Mouse (Mus musculus): Measurements from ENCODE around the gene Ap2a2.
A peak's percentile ranks its signal among the peaks of the same experiment; 100 is the strongest.

GRCm38 (mm10) chr7:141561682-141562391, at the start of gene Ap2a2:
- TF ChIP-seq CTCF (IDR thresholded peaks at IDR 0.05; ENCODE audit: control insufficient read depth, insufficient read depth, insufficient read length), result no peak
- no peak for TF ChIP-seq USF1 (IDR thresholded peaks at IDR 0.05; ENCODE audit: low read depth)
- no peak for TF ChIP-seq MYOG (IDR thresholded peaks at IDR 0.05; ENCODE audit: control insufficient read depth, extremely low read depth, insufficient read length)
- peak; percentile 80 for TF ChIP-seq MAX (IDR thresholded peaks at IDR 0.05)
- TF ChIP-seq MYOD1 (IDR thresholded peaks at IDR 0.05; ENCODE audit: control insufficient read depth, insufficient read length, low read depth), result no peak
- no peak for TF ChIP-seq CEBPB (IDR thresholded peaks at IDR 0.05; ENCODE audit: low read depth)
- no peak for TF ChIP-seq FOSL1 (IDR thresholded peaks at IDR 0.05; ENCODE audit: insufficient read depth, low read length, poor library complexity, severe bottlenecking)

Measured in C2C12 (cell line).